Mouse (Mus musculus) cerebellum, adult 11 months (tissue): Measurements from ENCODE around the gene Crip2.

Experiments used
- DNase-seq: peaks from one replicate; pipeline ENCODE4 v3.0.0; 2022

Crip2 gene

GRCm38 (mm10) chr12:113186326-113187010 is 46.4 kb downstream of the Crip2 start:
- peak; percentile 35 for DNase-seq

- peak; percentile 21 for DNase-seq
Observed at GRCm38 (mm10) chr12:113187011-113187375, 47.0 kb downstream of the Crip2 start.

- DNase-seq, result peak; percentile 91
Observed at GRCm38 (mm10) chr12:113187584-113188295, 47.7 kb downstream of the Crip2 start.

GRCm38 (mm10) chr12:113188349-113189055 is 48.5 kb downstream of the Crip2 start:
- DNase-seq, result peak; percentile 34

DNA sequence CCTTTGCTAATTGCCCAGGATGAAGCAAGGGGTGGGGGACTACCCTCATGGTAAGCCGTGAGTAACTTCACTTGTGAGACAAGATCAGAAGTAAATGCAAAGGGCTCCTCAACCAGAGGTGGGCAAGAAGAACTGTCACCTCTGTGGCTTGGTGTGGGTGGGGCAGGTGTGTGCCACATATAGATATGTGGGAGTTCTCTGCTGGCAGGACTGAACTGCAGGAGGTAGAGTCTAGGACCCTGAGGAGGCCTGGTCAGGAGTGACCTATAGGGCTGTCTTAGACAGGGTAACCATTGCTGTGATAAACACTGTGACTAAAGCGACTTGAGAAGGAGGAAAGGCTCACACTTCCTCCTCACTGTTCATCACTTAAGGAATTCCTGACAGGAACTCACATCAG is 53.4 kb downstream of the Crip2 start:
- DNase-seq, result no peak
